Mouse (Mus musculus) limb, embryonic 11.5 days (tissue): ENCODE measurements around the gene Cldn10. TPM values are rescaled to one million over a fixed set of nuclear protein-coding genes. Genes with fewer than 3 reads are reported as not detected.
A peak's percentile ranks its signal among the peaks of the same experiment; 100 is the strongest.

Experiments
- ATAC-seq: fragments of 200-750 bp; cut with Nextera tagmentation; 2 replicates; pipeline ENCODE4 v1.8.0; 2017; ENCODE audit warnings: low read depth; ENCODE audit not compliant: insufficient number of reproducible peaks, low FRiP score, low TSS enrichment
- DNase-seq: peaks from one replicate; pipeline ENCODE4 v3.0.0-alpha.2; 2015; ENCODE audit warnings: low spot score
- H3K27ac ChIP-seq: fragments of 300-500 bp; sonication (generic); replicated peaks from 2 replicates; pipeline ENCODE4 v1.5.1; 2014; ENCODE audit warnings: low read depth, mild to moderate bottlenecking, low read length
- H3K27me3 ChIP-seq: fragments of 300-500 bp; sonication (generic); 2 replicates; pipeline ENCODE4 v1.6.1; 2014; ENCODE audit warnings: mild to moderate bottlenecking, low read length, mixed read lengths; ENCODE audit not compliant: control insufficient read depth, insufficient read depth
- H3K36me3 ChIP-seq: fragments of 300-500 bp; sonication (generic); 2 replicates; pipeline ENCODE4 v1.6.1; 2014; ENCODE audit warnings: mild to moderate bottlenecking, low read length, moderate library complexity, mixed read lengths; ENCODE audit not compliant: control insufficient read depth, insufficient read depth
- H3K4me1 ChIP-seq: fragments of 300-500 bp; sonication (generic); 2 replicates; pipeline ENCODE4 v1.6.1; 2014; ENCODE audit warnings: low read length, mixed read lengths; ENCODE audit not compliant: control insufficient read depth, insufficient read depth
- H3K4me2 ChIP-seq: fragments of 300-500 bp; sonication (generic); 2 replicates; pipeline ENCODE4 v1.6.1; 2014; ENCODE audit warnings: low read depth, mild to moderate bottlenecking, moderate library complexity; ENCODE audit not compliant: severe bottlenecking
- H3K4me3 ChIP-seq: fragments of 300-500 bp; sonication (generic); 2 replicates; pipeline ENCODE4 v1.5.1; 2014; ENCODE audit warnings: low read depth, low read length
- H3K9ac ChIP-seq: fragments of 300-500 bp; sonication (generic); 2 replicates; pipeline ENCODE4 v1.6.1; 2014; ENCODE audit warnings: mild to moderate bottlenecking, low read length
- H3K9me3 ChIP-seq: fragments of 300-500 bp; sonication (generic); 2 replicates; pipeline ENCODE4 v1.6.1; 2016; ENCODE audit warnings: low read length; ENCODE audit not compliant: control insufficient read depth
- WGBS: fragments of 180-500 bp; shearing (Covaris S2); extraction: QIAGEN DNeasy Blood & Tissue Kit; methylation state at CpG from one replicate; pipeline ENCODE4 v1.1.7; 2014; 5-methylcytosine and 5-hydroxymethylcytosine counted together
- polyA plus RNA-seq: library from polyadenylated mRNA; unstranded; fragments of >200 nt; fragmentation: Nextera tagmentation; extraction: Ambion mirVana; gene quantifications from 2 replicates; pipeline ENCODE4 v1.2.1, GENCODE M21; 2014

The Cldn10 gene
- polyA plus RNA-seq, 1 experiment from 2014 or later: 1.2 TPM

DNA sequence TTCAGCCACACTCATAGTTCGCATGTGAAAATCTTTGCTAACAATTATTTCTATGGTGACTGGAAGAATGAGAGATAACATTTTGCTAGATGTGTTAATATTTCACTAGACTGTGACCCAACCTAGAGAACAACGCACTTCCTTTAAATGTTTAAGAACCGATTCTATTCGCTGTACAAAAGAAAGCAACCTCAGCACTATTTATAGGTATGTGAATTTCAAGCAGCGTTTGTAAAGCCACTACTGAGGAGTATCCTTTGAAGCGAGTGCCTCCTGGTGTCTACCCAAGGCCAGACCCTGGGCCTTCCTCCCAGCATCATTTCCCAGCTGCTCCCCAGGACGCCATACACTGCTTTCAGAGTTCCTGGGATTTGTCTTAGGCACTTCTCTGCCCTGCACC lies 132.9 kb downstream of the Cldn10 start:
- WGBS: 65% methylated on average over 7 of the region's 7 CpGs
- DNase-seq (no peak), ATAC-seq (no peak)
- Histone ChIP-seq H3K9me3 (no peaks in the 10 kb centered on the region), H3K4me2 (no peak overlapping the region), H3K4me1 (peaks cover 11% of the 10 kb centered on the region), H3K4me3 (no peak overlapping the region), H3K27ac (no peak overlapping the region), H3K9ac (no peak overlapping the region), H3K27me3 (peaks cover 9% of the 10 kb centered on the region; the same call in 1 of the 2 replicates), H3K36me3 (no peaks in the 10 kb centered on the region)

GRCm38 (mm10) chr14:118922251-118922650 lies 134.5 kb downstream of the Cldn10 start:
- peaks cover 11% of the 10 kb centered on the region for H3K4me1 ChIP-seq
- WGBS: 19% methylated on average over 22 of the region's 22 CpGs
- H3K36me3 ChIP-seq: no peaks in the 10 kb centered on the region
- H3K27ac ChIP-seq: no peak overlapping the region
- DNase-seq (peak; percentile 42), ATAC-seq (no peak)
- peaks cover 9% of the 10 kb centered on the region; the same call in 1 of the 2 replicates for H3K27me3 ChIP-seq
- H3K9me3 ChIP-seq: no peaks in the 10 kb centered on the region
- H3K9ac ChIP-seq: peak overlapping the region; percentile 61; the same call in 1 of the 2 replicates
- peak overlapping the region; percentile 87 for H3K4me2 ChIP-seq
- peak overlapping the region; percentile 39 for H3K4me3 ChIP-seq

DNA sequence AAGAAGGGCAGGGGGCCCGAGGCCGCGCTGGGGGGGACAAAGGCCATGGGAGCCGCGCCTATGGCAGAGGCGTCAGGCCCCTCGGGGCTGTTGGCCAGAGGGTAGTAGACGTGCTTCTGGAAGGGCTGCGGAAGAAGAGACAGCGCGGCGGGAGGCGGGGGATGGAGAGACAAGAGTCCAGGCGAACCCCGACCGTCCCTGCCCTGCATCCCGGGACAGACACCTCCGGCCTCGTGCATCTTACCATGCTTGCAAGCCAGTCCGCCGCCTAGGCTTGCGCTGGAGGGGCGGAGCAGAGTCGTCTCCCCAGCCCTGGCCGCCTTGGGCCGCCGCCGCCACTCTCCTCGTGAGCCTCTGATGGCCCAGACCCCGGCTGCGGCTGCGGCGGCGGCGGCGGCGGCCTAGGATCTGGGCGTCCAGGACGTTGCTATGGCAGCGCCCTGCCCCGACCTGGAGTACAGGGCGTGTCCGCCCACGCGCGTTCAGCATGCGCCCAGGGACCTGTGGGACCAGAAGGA lies 135.0 kb downstream of the Cldn10 start:
- no peaks in the 10 kb centered on the region for H3K9me3 ChIP-seq
- peak overlapping the region; percentile 39 for H3K4me3 ChIP-seq
- no peaks in the 10 kb centered on the region for H3K36me3 ChIP-seq
- peak overlapping the region; percentile 61; the same call in 1 of the 2 replicates for H3K9ac ChIP-seq
- DNase-seq: peak; percentile 69
- peaks cover 9% of the 10 kb centered on the region; the same call in 1 of the 2 replicates for H3K27me3 ChIP-seq
- peaks cover 11% of the 10 kb centered on the region for H3K4me1 ChIP-seq
- H3K4me2 ChIP-seq: peak overlapping the region; percentile 87
- WGBS: 1% methylated on average over 47 of the region's 47 CpGs
- no peak overlapping the region for H3K27ac ChIP-seq
- ATAC-seq: peak; percentile 7; the same call in 1 of the 2 replicates

Other genes starting within 250 kb of the Cldn10 start
- 2.9 TPM in 2 replicates for gene Abcc4, start 81.7 kb upstream of the Cldn10 start, polyA plus RNA-seq
- 32.9 and 33.2 TPM in 2 replicates for gene Dzip1, start 137.6 kb downstream of the Cldn10 start, polyA plus RNA-seq
- 34.1 and 35.3 TPM in 2 replicates for gene Dnajc3, start 150.1 kb downstream of the Cldn10 start, polyA plus RNA-seq